Mouse (Mus musculus) forebrain, embryonic 14.5 days (tissue): Measurements from ENCODE around the gene Stx16. TPM values are rescaled to one million over a fixed set of nuclear protein-coding genes. Genes with fewer than 3 reads are reported as not detected.

Experiments
- ATAC-seq: fragments of 200-750 bp; cut with Nextera tagmentation; 2 replicates; pipeline ENCODE4 v1.8.0; 2017; ENCODE audit warnings: mild to moderate bottlenecking, moderate library complexity
- DNase-seq: peaks from one replicate; pipeline ENCODE4 v3.0.0-alpha.2; 2015; ENCODE audit warnings: low spot score
- H3K27ac ChIP-seq: fragments of 300-500 bp; sonication (generic); 2 replicates; pipeline ENCODE4 v1.5.1; 2014; ENCODE audit warnings: low read depth, mild to moderate bottlenecking, control low read depth, low read length, moderate library complexity
- H3K27me3 ChIP-seq: fragments of 300-500 bp; sonication (generic); replicated peaks from 2 replicates; pipeline ENCODE4 v1.6.1; 2014; ENCODE audit warnings: low read length, control low read depth, mixed read lengths; ENCODE audit not compliant: control insufficient read depth, insufficient read depth
- H3K36me3 ChIP-seq: fragments of 300-500 bp; sonication (generic); 2 replicates; pipeline ENCODE4 v1.6.1; 2014; ENCODE audit warnings: low read length, control low read depth; ENCODE audit not compliant: control insufficient read depth, insufficient read depth
- H3K4me1 ChIP-seq: fragments of 300-500 bp; sonication (generic); 2 replicates; pipeline ENCODE4 v1.6.1; 2014; ENCODE audit warnings: antibody characterized with exemption, low read length, control low read depth; ENCODE audit not compliant: control insufficient read depth, insufficient read depth
- H3K4me2 ChIP-seq: fragments of 300-500 bp; sonication (generic); 2 replicates; pipeline ENCODE4 v1.6.1; 2014; ENCODE audit warnings: mild to moderate bottlenecking, control low read depth, low read length
- H3K4me3 ChIP-seq: fragments of 300-500 bp; sonication (generic); 2 replicates; pipeline ENCODE4 v1.5.1; 2014; ENCODE audit warnings: low read depth, low read length, control low read depth
- H3K9ac ChIP-seq: fragments of 300-500 bp; sonication (generic); 2 replicates; pipeline ENCODE4 v1.6.1; 2014; ENCODE audit warnings: mild to moderate bottlenecking, low read length, control low read depth, moderate library complexity
- H3K9me3 ChIP-seq: fragments of 300-500 bp; sonication (generic); replicated peaks from 2 replicates; pipeline ENCODE4 v1.6.1; 2016; ENCODE audit warnings: low read length, control low read depth, mixed read lengths; ENCODE audit not compliant: control insufficient read depth
- WGBS: fragments of 180-500 bp; shearing (Covaris S2); extraction: QIAGEN DNeasy Blood & Tissue Kit; methylation state at CpG from one replicate; pipeline ENCODE4 v1.1.7; 2014; 5-methylcytosine and 5-hydroxymethylcytosine counted together
- polyA plus RNA-seq: library from polyadenylated mRNA; unstranded; fragments of >200 nt; fragmentation: Nextera tagmentation; extraction: Ambion mirVana; gene quantifications from 2 replicates; pipeline ENCODE4 v1.2.1, GENCODE M21; 2014

Stx16 gene
- polyA plus RNA-seq, 1 experiment from 2014 or later = 9.1 TPM

DNA sequence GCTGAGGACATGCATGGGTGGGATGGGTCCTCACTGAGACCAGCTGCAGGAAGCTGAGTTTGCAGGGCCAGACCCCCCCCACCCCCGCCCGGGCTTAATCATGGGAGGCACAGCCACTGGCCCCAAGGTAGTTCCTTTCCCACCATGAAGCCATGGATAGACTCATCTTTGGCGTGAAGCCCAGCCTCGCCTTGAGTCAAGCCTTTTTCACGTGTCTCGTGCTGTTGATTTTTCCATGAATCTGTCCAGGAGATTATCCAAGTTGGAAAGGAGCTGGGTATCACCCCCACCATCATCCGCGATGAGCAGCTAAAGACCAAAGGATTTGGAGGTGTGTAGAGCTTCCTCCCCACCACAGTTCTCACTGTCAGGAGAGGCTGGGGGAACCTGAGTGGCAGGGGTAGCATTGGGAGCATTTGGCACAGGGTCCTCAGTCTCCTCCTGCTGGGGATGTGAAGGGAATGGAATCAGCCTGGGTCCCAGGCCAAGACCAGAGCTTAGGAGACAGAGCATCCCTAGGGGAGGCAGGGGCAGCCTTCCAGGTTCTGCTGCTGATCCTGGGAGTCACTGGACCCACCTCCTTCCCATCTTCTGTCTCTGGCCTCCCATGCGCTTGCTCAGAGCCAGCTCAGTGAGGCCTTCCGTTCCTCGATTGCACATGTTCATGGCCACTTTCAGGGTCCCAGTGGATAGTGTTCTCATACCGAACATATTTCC is 38.2 kb downstream of the Stx16 start:
- Histone ChIP-seq H3K27me3 (no peaks in the 10 kb centered on the region), H3K36me3 (peaks cover 17% of the 10 kb centered on the region; the same call in 1 of the 2 replicates), H3K9me3 (no peaks in the 10 kb centered on the region), H3K4me3 (no peak overlapping the region), H3K4me2 (no peak overlapping the region), H3K9ac (no peak overlapping the region), H3K4me1 (peaks cover 6% of the 10 kb centered on the region; the same call in 1 of the 2 replicates), H3K27ac (no peak overlapping the region)
- ATAC-seq (no peak), DNase-seq (no peak)
- WGBS = 93% methylated on average over 12 of the region's 12 CpGs

DNA sequence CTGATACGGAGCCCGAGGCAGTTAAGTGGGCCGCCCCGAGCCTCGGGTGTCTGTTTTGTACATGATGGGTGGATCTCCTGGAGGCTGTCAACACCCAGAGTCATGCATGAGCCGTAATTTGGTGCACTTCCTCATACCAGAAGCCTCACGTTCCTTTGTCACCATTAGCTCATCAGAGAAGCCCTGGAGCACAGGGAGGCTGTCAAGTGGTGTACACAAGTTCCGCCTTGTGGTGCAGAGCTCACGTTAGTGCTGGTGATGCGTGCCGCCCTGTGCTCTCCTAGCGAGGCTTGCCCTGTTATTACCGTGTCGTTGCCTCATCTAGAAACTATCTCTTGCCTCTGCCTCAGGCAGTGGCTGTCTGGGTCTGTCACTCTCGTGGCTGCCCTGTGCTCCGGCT is 40.8 kb downstream of the Stx16 start:
- H3K27me3 ChIP-seq = no peaks in the 10 kb centered on the region
- H3K4me1 ChIP-seq = no peaks in the 10 kb centered on the region
- ATAC-seq = no peak
- H3K27ac ChIP-seq = no peak overlapping the region
- no peak overlapping the region; the same call in 1 of the 2 replicates for H3K9ac ChIP-seq
- no peak overlapping the region for H3K4me2 ChIP-seq
- H3K4me3 ChIP-seq = no peak overlapping the region
- WGBS = 84% methylated on average over 16 of the region's 16 CpGs
- no peak for DNase-seq
- no peaks in the 10 kb centered on the region for H3K9me3 ChIP-seq
- H3K36me3 ChIP-seq = peaks cover 38% of the 10 kb centered on the region

DNA sequence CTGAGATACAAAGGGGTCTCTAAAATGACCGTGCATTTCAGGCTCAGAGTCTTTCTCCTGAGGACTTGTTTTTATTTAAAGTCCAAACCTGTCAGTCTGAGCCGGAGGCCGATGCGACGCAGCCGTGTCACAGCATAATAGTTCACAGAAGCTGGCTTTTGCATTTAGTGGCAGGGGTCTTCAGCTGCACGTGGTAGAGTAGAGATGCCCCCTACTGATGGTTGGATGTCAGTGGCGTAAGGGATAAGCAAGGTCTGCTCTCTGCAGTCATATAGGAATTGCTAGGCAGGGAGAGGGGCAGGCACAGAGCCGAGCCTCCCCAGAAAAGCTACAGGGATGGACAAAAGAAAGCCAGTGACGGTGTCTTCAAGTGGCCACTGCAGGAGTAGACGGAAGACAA is 42.0 kb downstream of the Stx16 start:
- no peaks in the 10 kb centered on the region for H3K27me3 ChIP-seq
- no peaks in the 10 kb centered on the region for H3K9me3 ChIP-seq
- no peak overlapping the region for H3K4me2 ChIP-seq
- no peak overlapping the region for H3K27ac ChIP-seq
- WGBS = 62% methylated on average over 11 of the region's 11 CpGs
- no peak overlapping the region for H3K4me3 ChIP-seq
- ATAC-seq (peak; percentile 54), DNase-seq (peak; percentile 56)
- peaks cover 48% of the 10 kb centered on the region for H3K36me3 ChIP-seq
- no peak overlapping the region for H3K9ac ChIP-seq
- H3K4me1 ChIP-seq = no peaks in the 10 kb centered on the region

DNA sequence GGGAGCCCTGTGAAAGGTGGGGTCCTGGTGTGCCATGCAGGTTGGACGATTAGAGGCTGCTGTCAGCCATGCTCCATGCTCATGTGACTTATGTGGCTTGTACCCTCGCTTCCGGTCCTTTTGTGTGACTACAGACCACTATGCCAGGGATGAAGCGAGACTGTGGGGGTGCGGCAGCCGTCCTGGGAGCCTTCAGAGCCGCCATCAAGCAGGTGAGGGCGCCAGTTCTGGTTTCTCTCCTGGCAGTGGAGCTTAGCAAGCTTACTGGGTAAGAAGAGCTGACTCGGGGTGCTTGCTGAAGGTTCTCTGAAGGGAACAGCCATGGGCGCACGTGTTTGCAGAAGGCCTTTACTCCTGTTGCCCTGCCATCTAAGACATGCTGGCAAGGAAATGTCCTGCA is 43.2 kb downstream of the Stx16 start:
- H3K27ac ChIP-seq = no peak overlapping the region
- H3K4me2 ChIP-seq = no peak overlapping the region
- 89% methylated on average over 11 of the region's 11 CpGs for WGBS
- H3K27me3 ChIP-seq = no peaks in the 10 kb centered on the region
- no peaks in the 10 kb centered on the region for H3K4me1 ChIP-seq
- no peak for ATAC-seq
- H3K4me3 ChIP-seq = no peak overlapping the region
- H3K36me3 ChIP-seq = peaks cover 52% of the 10 kb centered on the region
- no peaks in the 10 kb centered on the region for H3K9me3 ChIP-seq
- no peak overlapping the region for H3K9ac ChIP-seq
- DNase-seq = no peak

DNA sequence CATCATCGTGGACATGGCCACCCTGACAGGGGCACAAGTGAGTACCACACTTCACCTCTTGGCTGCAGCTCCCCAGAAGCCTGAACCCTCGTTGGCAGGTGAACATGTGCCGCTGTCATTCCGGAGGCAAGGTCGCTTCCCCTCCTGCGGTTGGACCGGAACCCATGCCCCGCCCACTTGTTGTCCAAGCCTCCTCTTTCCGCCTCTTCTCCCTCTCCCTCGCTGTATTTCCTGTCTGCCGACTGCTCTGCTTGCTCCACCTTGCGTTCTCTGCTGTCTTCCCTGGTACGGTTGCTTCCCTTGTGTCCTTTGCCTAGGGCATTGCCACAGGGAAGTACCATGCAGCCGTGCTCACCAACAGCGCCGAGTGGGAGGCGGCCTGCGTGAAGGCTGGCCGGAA is 44.5 kb downstream of the Stx16 start:
- Histone ChIP-seq H3K27me3 (no peaks in the 10 kb centered on the region), H3K4me3 (no peak overlapping the region), H3K9me3 (no peaks in the 10 kb centered on the region; the same call in 1 of the 2 replicates), H3K4me1 (no peaks in the 10 kb centered on the region), H3K4me2 (no peak overlapping the region), H3K9ac (no peak overlapping the region), H3K36me3 (peaks cover 53% of the 10 kb centered on the region), H3K27ac (no peak overlapping the region)
- DNase-seq (no peak), ATAC-seq (no peak)
- WGBS = 93% methylated on average over 19 of the region's 19 CpGs

DNA sequence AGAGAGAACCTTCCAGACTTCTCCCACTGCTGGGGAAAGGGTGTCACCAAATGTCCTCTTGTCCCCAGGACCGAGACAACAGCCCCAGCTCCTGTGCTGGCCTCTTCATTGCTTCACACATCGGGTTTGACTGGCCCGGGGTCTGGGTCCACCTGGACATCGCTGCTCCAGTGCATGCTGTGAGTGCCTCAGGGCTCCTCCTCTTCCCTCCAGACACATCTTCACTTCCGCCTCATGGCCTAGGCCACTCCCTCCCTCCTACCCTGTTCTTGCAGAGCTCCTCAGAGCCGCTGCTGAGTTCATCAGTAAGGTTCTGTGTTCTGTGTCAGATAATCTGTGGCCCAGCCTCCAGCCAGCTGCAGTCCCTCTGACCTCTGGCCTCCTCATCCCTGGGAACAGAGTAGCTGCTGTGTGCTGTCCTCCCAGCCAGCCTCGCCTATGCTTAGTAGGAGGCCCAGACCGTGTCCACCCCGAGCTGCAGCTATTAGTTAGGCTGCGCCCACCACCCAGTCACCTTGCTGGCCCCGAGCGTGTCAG is 45.4 kb downstream of the Stx16 start:
- peaks cover 2% of the 10 kb centered on the region; the same call in 1 of the 2 replicates for H3K4me1 ChIP-seq
- ATAC-seq (no peak), DNase-seq (no peak)
- H3K4me3 ChIP-seq = no peak overlapping the region
- H3K27ac ChIP-seq = no peak overlapping the region
- H3K4me2 ChIP-seq = no peak overlapping the region
- H3K27me3 ChIP-seq = no peaks in the 10 kb centered on the region
- H3K9ac ChIP-seq = no peak overlapping the region
- WGBS = 88% methylated on average over 12 of the region's 12 CpGs
- peaks cover 51% of the 10 kb centered on the region for H3K36me3 ChIP-seq
- no peaks in the 10 kb centered on the region; the same call in 1 of the 2 replicates for H3K9me3 ChIP-seq

DNA sequence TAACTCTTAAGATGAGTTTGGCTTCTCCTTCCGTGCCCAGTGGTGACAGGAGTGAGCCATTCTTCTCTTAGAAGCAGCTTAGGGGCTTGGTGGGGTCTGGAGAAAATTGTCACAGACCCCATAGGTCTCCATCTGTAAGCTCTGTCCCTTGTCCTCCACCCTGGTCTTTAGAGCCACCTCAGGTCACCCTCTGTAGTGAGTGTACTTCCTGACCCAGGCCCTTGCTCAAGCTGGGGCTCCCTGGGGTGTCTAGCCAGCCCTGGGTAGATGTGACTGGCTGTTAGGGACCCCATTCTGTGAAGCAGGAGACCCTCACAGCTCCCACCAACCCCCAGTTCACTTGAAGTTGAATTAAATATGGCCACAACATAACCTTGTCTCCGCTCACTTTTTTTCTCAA is 46.2 kb downstream of the Stx16 start:
- DNase-seq (no peak), ATAC-seq (no peak)
- H3K4me1 ChIP-seq = peaks cover 9% of the 10 kb centered on the region; the same call in 1 of the 2 replicates
- no peaks in the 10 kb centered on the region; the same call in 1 of the 2 replicates for H3K9me3 ChIP-seq
- WGBS = 89% methylated on average over 2 of the region's 2 CpGs
- peaks cover 43% of the 10 kb centered on the region for H3K36me3 ChIP-seq
- no peak overlapping the region for H3K4me3 ChIP-seq
- H3K9ac ChIP-seq = no peak overlapping the region
- H3K27me3 ChIP-seq = no peaks in the 10 kb centered on the region
- no peak overlapping the region for H3K4me2 ChIP-seq
- no peak overlapping the region for H3K27ac ChIP-seq

DNA sequence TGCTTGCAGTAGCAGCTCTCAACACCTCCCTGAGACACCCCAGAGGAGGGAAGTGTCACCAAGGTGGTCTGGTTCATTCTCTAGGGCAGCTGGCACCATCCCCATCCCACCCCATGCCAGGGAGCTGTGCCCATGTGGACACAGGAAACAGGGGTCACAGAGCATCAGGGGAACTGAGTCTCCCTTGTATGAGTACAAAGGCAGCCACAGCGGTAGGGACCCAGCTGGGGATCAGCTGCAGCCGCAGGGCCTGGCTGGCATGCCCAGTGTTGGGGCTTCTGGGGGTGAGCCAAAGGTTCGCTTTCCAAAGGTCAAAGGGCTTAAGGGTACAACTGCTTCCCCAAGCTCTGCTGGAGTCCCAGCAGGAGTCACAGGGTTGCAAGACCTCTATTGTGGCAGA is 47.6 kb downstream of the Stx16 start:
- no peak overlapping the region for H3K27ac ChIP-seq
- no peaks in the 10 kb centered on the region for H3K27me3 ChIP-seq
- peaks cover 38% of the 10 kb centered on the region for H3K36me3 ChIP-seq
- no peak overlapping the region for H3K9ac ChIP-seq
- peaks cover 10% of the 10 kb centered on the region; the same call in 1 of the 2 replicates for H3K4me1 ChIP-seq
- no peak for DNase-seq
- 79% methylated on average over 3 of the region's 3 CpGs for WGBS
- ATAC-seq = no peak
- no peak overlapping the region for H3K4me3 ChIP-seq
- no peak overlapping the region for H3K4me2 ChIP-seq
- no peaks in the 10 kb centered on the region; the same call in 1 of the 2 replicates for H3K9me3 ChIP-seq
